Mouse (Mus musculus) embryo, embryonic 10.5 days (tissue): ENCODE results near the gene Mbtps1.

Source experiments
- DNase-seq: peaks from one replicate; pipeline ENCODE4 v3.0.0-alpha.2; 2015; ENCODE audit warnings: low spot score

Gene Mbtps1

DNA sequence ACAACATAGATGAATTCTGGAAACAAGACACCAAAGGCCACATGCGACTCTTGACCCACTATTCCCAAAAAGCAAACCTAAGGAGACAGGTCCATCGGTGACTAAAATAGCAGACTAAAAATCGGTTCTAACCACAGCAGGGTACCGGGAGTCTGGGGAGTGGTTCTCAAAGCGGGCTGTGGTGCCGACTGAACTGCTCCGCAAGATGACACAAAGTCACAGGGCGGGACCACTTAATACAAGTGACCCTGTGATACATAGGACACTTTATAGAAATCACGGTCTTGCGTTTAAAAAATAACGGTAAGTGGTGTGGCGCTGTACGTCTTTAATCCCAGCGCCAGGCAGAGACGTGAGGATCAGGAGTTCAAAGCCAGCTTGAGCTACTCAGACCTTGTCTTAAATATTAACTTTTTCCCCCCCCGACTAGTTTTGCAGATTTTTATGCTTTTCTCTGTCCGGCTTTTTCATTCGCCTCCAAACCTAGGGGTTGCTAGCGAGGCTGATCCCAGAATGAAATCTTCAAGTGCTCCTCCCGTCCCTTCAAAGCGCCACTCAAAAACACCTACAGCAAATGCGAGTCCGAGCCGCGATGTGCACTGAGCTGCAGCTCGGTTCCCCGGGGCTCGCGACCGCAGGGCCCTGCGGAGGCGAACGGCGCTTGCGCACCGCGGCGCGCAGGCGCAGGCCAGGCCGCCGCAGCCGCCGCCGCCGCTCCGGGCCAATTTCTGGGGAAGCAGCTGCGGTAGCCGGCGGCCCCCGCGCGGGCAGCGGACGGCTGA lies 523 bp downstream of the Mbtps1 start:
- DNase-seq = peak; percentile 82

DNA sequence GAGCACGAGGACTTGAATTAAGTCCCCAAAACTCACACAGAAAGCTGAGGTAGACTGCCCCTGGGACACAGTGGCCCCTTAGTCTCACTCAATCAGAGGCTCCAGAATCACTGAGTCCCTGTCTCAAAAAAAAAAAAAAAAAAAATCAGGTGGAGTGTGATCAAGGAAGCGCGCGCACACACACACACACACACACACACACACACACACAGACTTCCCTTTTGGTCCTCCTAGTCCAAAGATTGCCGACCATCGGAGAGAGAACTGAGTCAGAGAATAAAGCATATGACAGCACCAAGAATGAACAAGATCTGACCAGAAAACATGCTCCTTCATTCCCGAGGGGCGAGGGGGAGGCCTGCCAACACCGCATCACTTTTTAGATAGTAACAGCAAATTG lies 1.4 kb downstream of the Mbtps1 start:
- no peak for DNase-seq

GRCm38 (mm10) chr8:119555861-119556260 lies 2.7 kb downstream of the Mbtps1 start:
- DNase-seq = no peak

- DNase-seq = no peak
These were observed 5.6 kb downstream of the Mbtps1 start for GRCm38 (mm10) chr8:119552967-119553366.

DNA sequence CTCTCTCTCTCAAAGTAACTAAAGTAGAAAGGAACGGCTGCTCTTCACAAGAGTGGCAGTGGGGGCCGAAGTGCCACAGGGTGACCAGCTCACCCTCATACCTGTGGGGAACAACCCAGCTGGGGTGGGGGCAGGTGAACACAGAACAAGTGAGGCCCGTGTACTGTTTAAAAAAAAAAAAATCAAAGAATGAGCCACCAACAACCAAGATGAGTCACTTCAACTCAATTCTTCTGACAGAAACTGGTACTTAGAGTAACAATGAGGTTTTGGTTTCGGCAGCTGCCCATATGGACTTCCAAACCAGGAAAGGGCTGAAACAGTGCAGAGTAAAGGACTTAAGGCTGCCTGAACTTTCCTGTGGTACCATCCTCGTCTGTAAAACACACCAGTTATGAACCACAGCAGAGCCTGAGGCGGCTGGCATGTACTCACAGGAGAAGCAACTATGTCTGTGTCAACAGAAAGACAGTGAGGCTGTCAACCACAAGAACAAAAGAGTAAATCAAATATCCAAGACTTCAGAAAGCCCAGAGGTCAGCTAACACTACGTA lies 9.9 kb downstream of the Mbtps1 start:
- no peak for DNase-seq

GRCm38 (mm10) chr8:119547019-119547691 lies 11.4 kb downstream of the Mbtps1 start:
- DNase-seq = no peak

GRCm38 (mm10) chr8:119545791-119546190 lies 12.7 kb downstream of the Mbtps1 start:
- DNase-seq = no peak

DNA sequence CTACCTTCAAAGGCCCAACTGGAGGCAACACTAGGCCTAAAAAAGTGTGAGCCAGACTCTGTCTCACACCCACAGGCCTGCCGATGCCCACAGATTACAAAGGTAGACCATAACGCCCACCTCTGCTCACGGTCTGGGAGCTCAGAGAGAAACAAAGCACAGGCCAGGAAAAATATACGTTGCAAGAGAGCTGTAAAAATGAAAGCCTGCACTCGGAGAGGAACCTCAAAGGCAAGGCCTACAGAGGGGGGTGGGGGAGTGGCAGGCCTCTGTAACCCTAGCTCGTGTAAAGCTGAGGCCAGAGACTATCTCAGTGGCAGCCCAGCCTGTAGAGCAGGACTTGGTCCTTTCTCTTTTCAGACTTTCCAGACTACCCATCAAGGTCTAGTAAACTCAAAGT lies 13.4 kb downstream of the Mbtps1 start:
- no peak for DNase-seq

DNA sequence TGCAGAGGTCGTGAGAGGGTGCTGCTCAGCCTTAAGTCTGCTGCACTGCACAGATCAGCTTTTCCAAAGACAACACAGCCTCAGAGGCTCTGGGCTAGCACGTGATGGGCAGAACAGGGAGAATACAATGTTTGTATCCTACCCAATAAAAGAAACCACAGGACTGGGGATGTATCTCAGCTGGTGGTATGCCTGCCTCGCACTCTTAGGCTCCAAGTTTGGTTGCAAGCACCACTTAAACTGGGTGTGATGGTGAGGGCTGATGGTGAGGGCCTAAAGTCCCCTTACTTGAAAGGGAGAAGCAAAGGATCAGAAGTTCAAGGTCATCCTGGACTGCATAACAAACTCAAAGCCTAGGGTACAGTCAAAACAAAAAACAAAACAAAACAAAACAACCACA lies 13.9 kb downstream of the Mbtps1 start:
- DNase-seq = no peak

GRCm38 (mm10) chr8:119531973-119532372 lies 26.6 kb downstream of the Mbtps1 start:
- DNase-seq = no peak

GRCm38 (mm10) chr8:119531397-119531796 lies 27.1 kb downstream of the Mbtps1 start:
- DNase-seq = no peak

DNA sequence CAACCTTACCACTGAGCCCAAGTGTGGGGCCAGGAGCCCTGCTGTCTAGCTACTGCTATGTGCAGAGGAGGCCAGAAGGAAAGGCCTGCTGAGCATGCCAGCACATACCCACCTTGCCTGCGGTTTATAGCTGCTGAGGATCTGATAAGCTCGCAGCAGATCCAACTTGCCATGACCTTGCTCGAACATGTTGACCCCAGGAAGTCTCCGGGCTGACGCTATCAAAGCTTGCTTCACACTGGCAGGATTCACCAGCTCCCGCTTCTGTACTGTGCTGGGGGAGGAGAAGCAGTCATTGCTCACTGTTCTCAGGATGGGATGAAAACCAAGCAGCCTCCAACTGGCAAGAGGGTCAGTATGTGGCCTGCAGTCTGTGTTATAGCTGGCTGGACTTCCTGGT lies 27.6 kb downstream of the Mbtps1 start:
- DNase-seq = no peak

- DNase-seq = no peak
These were observed 29.8 kb downstream of the Mbtps1 start for GRCm38 (mm10) chr8:119528762-119529161.

GRCm38 (mm10) chr8:119520102-119520501 lies 38.4 kb downstream of the Mbtps1 start:
- DNase-seq = peak; percentile 22

DNA sequence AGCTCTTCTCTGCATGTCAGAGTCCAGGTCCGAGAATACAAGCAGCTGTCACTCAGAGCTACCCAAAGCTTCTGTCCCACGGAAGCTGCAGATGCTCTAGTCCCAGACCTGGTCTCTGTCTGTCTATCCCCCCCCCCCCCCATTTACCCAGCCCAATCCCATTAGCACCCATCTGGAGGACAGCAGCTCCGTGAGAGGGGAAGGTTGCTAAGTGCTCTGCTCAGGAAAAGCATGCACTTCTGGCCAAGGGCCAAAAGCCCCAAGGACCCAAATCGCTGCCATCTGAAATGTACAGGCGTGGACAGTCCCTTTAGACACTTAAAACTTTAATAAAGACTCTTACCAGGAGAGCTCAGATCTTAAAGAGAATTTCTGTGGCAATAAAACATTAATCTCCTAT lies 41.9 kb downstream of the Mbtps1 start:
- DNase-seq = no peak

GRCm38 (mm10) chr8:119515767-119516166 lies 42.8 kb downstream of the Mbtps1 start:
- no peak for DNase-seq

DNA sequence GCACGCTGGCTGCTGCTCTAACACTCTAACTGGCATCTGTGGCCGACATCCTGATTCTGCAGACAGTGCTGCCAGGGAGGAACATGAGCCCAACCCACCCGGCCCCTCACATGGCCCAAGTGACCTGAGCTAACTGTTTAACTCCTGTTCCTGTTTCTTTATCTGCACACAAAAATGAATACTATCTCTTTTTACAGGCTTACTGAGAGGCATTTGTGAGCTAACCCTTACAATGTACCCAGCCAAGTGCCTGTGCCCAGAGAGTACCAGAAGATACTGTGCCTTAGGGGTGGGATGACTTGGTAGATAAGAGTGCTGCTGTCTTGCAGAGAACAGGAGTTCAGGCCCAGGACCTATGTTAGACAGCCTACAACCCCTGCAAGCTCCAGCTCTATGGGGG lies 43.6 kb downstream of the Mbtps1 start:
- DNase-seq = no peak

DNA sequence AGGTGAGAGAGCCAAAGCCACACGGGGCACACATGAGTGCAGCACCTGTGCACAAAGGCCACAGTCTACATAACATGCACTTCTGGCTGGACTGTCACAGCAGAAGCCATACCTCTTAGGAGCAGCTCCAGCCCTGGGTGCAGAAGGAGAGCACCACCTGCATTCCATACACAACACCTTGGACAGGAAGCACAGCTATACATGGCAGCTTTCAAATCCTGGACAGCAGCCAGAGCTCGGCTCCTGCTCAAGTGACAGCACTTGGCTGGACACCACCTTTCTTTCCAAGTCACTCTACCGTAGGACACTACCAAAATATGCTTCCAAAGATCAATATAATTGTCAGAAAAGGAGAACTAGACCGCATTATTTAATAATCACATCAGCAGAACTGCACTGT lies 45.1 kb downstream of the Mbtps1 start:
- no peak for DNase-seq

DNA sequence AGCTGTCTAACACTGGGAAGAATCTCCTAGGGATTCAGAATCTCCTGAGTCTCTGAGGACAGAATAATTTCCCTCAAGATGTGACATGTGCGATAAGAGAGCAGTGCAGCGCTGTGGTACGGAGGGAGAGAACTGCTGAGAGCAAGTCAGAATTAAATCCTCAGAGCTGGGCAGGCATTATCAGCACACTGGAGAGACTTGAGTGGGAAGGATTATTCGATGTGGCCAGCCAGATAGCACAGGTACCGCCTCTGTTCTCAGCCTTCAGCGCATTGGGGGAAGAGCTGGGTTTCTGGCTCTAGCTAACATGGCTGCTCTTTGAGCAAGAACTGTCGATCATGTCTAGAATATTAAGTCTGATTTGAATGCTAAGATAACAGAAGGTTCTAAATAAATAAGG lies 46.8 kb downstream of the Mbtps1 start:
- no peak for DNase-seq

- DNase-seq = no peak
These were observed 48.1 kb downstream of the Mbtps1 start for GRCm38 (mm10) chr8:119510471-119510870.

GRCm38 (mm10) chr8:119506106-119506505 lies 52.4 kb downstream of the Mbtps1 start:
- DNase-seq = no peak

GRCm38 (mm10) chr8:119505488-119505887 lies 53.0 kb downstream of the Mbtps1 start:
- DNase-seq = no peak

DNA sequence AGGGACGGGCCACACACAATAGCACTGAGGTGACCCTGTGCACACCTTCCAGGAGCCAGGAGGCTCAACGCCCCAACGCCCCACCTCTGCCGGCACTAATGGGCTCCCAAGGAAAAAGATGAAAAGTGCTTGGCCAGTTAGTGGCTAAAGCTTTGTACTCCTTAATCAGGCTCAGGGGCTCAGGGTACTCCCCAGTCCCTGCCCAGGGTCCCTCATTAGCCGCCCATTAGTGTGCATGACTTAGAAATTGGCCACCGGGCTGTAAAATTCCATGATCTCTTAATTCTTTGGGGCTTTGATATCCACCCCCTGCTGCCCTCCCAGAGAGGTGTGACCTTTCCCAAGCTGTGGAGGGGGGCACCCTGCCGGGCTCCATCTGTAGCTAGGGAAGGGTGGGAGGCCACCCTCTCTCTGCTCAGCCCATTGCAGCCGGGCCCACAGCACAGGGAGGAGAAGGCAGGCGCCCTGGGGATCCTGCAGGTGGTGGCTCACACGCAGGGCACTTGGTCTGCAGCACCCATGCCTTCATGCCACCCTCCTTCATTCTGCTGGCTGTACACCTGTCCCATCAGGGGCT lies 55.3 kb downstream of the Mbtps1 start:
- no peak for DNase-seq
